Mouse (Mus musculus): ENCODE measurements around the gene Dnah2.

The Dnah2 gene

DNA sequence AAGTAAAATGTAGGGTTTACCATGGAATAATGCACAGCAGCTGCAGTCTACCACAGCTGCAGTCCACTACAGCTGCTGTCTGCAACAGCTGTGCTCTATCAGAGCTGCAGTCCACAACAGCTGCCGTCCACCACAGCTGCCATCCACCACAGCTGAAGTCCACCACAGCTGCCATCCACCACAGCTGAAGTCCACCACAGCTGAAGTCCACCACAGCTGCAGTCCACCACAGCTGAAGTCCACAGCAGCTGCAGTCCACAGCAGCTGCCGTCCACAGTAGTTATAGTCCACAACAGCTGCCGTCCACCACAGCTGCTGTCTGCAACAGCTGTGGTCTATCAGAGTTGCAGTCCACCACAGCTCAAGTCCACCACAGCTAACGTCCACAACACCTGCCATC is 89.0 kb downstream of the Dnah2 start:
- no peak for DNase-seq

DNA sequence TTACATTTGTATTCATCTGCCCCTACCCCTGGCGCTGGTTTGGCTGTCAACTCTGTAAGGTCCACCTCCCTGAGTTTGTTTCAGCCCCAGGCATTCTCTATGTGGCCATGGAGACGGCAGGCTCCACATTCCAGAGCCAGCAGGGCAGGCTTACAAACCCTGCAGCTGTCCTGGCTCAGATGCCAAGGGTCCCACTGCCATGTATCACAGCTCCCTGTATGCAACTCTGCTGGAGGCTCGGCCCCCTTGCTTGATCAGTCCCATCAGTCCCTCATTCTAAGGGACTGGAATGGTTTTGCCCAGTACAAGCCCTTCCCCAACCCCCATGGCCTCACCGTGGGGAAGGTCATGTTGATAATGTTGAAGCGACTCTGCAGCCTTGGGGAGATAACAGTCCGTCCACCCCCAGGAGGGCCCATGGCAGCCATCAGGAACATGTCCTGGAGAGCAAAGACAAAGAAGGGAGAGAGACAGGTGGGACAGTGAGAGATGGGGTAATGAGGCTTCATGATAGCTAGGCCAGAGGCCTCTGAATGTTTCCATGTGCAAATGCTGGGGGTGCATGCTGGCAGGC is 91.8 kb downstream of the Dnah2 start:
- no peak for DNase-seq

DNA sequence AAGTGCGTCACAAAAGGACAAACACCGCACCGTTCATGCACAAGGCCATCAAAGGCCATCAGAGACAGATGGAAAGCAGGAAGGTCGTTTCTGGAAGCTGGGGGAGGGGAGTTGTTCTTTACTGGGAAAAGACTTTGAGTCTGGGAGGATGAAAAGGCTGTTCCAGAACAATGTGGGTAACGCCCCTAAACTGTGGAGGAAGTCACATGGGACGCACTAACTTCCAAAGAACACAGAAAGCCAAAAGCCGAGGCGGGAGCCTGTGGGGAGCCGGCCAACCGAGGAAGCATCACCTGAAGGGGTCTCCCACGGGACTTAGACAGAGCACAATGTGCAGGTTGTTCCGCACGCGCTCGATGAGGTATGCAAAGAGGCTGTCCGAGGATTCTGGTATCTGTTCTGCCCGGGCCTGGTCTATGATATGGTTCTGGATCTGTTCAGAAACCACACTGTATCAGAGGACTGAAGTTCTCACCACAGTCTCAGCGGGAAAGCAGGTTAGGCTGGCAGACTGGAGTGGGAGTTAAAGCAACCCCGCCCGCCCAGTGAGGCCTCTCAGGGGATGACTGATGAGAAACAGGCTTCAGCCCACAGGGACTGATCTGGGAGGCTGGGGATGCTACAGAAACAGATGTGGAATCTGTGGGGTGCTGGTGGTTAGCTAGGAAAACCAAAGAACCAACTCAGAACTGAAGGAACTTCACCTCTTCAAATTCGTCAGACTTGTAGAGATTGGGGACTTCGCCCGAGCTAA is 96.6 kb downstream of the Dnah2 start:
- DNase-seq: no peak

DNA sequence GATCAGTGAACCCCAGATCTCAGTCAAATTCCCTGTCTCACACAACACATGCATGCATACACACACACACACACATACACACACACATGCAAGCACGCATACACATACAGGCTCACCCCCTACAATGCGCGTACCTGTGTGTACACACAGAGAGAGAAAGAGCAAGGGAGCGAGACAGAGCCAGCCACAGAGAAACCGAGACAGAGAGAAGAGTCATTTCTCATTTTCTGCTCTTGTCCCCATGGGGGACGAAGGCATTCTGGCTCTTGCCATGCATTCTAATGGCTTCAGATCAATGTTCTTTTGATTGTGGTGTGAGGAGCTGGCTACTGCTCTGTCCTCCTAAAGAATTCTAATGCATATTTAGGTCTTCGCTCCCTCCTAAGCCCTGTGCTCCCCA is 101.6 kb downstream of the Dnah2 start:
- DNase-seq: no peak

DNA sequence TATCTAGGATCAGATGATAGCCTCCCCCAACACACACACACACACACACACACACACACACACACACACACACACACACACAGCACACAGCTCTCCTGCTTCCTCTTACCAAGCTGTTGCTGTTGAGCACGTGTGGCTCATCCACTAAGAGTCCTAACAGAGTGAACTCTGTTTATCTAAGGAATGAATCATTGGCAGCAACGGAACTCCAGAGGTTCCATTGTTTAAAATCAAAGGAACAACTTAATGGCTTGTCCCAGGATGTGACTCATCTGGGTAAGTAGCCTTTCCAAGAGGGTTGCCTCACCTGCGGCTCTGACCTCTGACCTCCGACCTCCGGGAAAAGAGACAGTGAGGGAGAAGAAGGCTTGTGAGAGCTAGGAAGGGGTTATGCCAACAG is 105.6 kb downstream of the Dnah2 start:
- no peak for DNase-seq

DNA sequence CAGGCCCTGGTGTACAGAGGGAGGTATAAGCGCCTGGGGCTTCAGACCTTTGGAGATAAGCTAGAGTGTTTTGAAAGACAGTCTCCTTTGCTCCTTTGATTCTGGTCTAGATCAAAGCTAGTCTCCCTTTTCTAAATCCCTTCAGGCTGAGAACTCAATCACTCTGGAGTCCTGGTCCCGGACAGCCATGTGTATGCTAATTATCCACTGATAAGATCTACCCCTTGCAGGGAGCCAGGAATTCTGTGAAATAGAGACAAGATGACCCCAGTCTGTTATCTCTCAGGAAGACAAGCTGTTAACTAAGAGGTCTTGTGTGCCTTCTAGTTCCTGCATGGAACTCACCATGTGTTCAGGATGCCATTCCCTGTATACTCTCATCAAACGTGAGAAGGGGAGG is 111.6 kb downstream of the Dnah2 start:
- no peak for DNase-seq

DNA sequence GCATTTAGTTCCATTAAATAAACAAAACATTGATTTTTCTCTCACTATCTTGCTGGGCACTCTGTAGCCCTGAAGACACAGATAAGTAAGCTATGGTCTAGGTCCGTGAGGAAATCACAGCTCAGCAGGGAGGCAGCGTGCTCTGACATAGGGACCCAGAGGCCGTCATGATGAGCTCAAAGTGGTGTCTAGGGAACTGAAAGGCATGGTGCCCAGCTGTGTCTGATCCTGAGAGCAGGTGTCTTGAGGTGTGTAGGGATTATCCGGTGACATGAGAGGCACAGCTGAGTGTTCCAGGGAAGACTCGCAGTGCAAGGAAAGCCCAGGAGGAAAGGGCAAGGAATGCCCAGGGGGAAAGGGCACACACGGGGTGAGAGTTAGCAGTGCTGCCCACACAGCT is 115.7 kb downstream of the Dnah2 start:
- DNase-seq: no peak

DNA sequence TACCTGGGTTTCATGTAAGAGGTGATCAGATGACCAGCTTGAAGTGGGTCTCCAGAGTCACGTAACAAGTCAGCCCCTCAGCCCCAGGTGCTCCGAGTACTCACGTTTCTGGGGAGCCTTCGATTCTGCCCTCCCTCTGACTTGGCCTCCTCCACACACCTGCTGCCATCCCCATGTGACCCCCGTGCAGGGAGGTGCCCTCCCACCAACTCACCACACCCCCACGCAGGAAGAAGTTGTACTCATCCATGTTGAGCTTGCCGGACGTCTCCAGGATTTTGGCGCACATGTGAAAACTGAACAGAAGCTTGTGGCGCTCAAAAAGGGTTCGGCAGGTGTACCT is 116.3 kb downstream of the Dnah2 start:
- DNase-seq: no peak

DNA sequence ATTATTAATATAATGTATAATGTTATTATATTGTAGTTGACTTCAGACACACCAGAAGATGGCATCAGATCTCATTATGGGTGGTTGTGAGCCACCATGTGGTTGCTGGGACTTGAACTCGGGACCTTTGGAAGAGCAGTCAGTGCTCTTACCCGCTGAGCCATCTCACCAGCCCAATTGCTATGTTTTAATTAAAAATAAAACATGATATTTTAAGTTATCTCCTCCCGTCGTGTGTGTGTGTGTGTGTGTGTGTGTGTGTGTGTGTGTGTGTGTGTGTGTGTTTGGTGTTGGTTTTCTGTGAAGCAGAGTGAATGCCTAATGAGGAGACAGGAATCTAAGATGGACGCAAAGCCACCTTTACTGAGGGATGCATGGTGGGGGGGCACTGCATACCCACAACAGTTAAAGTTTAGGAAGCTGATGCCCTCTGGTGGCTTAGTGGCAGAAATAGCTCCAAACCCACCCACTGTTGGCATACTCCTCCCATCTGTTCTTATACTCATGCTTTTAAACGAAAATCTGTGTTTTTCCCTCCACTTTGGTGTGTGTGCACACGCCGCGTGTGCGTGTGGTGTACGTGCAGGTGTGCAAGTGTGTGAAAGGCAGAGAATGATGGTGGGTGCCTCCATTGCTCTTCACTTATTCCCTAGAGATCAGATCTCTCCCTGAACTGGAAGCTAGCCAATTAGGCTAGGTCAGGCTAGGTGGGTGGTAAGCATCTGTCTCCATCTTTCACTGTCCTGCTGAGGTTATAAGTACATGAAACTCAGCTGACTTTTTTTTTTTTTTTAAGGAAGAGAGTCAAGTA is 116.9 kb downstream of the Dnah2 start:
- peak; percentile 85 for DNase-seq

DNA sequence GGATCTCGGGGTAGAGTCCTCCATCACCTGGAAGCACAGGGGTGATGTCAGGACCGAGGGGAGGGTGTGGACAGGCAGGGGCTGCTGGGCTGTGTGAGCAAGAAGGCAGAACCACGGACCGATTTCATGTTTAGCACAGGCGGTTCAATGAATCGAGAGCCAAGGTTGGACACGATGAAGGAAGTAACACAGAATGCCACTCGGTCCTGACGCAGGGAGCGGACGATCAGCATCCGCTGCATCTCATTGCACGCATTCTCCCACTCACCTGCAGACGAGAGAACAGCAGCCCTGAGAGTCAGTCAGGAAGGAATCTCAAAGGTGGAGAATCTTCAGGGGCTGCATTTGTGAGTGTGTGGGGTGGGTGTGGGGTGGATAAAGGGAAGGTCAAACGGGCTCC is 118.3 kb downstream of the Dnah2 start:
- DNase-seq: no peak

DNA sequence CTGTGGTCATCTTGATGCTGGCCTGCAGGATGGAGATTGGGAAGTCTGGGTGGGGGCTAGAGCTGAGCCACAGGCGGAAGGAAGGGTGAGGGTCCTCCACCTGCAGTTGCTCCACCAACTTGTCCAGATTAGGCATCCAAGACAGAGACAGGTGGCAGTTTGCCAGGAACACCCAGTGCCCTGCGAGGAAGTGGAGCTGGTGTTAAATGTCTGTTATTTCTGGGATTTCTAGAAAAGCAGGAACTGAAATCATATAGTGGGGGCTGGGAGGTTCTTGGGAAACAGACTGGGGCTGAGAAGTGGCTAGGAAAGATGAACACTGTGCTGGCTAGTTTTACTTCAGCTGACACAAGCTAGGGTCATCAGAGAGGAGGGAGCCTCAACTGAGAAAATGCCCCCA is 119.6 kb downstream of the Dnah2 start:
- DNase-seq: no peak

DNA sequence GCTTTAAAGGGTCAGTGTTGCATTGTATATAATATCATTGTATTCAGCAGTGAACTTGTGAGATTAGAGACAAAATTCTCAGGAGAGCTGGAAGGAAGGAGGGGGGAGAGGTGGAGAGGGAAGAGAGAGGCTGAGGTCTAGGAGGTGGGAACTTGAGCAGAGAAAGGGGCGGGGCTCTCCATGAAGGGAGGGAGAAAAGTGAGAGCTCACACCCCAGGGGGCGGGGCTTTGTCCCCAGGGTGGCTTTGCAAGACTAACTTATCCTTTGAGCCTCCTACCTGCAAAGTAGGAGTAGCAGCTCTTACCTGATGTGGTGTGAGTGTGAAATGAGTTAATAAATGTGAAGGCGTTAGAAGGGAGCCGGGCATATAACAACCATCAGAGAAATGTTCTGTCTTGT is 120.2 kb downstream of the Dnah2 start:
- DNase-seq: peak; percentile 59

DNA sequence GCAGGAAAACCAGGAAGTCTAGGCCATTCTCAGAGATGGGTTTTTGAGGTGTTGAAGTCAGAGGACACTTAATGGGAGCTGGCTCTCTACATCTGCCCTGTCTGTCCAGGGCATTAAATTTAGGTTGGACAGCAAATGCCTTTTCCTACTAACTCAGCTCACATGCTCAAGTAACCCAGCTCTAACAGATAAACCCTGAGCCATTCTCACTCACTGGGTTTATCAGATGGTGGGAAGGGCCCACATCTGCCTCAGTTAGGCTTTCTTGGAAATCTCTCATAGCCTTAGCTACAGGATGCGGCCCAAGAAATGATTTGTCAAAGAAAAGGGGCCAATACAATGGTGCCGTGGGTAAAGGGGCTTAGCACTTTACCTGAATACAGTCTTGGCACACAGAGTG is 122.7 kb downstream of the Dnah2 start:
- no peak for DNase-seq

DNA sequence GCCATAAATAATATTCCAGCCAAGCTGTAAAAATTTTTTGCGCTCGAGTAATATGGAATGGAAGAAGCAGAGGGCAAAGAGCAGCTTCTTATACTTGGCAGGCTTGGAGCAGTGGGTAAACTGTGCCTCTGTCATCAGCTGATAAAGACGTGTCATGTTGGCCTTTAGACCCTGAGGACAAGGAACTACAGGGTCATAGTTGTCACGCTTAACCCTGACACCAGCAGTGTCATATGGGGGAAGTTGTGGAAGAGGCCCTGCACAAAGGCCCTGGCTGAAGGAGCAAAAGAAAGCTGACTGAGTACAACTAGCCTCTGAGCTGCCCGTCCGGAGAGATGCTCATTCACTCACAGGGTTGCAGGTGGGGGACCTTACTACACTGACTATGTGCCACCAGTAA is 125.0 kb downstream of the Dnah2 start:
- no peak for DNase-seq

DNA sequence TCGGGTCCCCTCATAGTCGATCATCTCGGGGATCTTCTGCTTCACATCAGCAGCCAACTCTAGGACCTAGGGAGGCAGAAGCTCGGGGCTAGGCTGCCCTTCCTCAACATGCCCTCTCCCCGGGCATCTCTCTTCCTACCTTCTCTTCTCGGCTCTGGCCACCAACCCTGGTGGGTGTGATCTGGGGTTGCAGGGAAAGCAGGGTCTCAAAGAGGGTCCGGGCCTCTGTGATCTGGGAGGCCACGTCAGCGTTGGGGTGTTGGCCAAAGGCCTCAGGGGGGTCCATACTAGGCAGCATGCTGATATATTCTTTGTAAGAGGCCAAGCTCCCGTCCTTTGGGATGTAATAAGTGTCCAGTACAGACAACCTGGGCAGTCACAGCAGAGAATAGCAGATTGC is 126.1 kb downstream of the Dnah2 start:
- no peak for DNase-seq

DNA sequence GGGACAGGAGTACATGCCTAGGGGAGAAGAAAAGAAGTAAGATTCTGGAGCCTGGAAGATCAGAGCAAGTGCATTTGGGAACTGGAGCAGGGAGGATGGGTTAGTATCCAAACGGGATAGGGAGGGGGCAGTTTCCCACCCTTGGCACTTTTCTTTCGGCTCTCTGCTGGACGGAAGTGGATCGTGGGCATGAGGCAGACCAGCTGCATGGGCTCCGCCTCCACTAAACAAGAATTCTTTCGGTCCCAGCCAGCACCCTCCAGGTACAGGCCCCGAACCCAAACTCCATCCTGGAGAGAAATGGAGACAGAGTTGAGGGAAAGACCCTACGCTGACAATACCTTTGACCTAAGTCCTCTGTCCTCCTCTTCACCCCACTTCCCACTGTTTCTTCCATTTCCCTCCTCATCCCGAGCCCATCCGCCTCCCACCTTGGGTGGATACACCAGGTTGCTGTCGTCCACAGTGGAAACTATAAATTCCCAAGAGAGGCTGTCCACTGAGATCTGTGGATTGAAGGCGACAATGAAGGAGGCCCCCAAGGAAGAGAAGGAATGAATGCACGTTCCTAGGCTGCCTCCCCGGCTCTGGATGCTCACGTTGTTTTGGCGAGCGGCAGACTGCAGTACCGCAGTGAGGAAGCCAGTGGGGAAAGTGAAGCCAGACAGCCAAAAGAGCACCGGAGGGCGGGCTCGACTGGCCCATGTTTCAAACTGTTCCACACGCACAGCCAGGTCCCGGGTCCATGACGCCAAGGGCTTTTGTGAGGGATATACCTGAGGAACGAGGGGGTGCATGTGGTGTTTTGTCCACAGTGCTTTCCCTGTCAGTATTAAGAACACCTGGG is 127.6 kb downstream of the Dnah2 start:
- no peak for DNase-seq

DNA sequence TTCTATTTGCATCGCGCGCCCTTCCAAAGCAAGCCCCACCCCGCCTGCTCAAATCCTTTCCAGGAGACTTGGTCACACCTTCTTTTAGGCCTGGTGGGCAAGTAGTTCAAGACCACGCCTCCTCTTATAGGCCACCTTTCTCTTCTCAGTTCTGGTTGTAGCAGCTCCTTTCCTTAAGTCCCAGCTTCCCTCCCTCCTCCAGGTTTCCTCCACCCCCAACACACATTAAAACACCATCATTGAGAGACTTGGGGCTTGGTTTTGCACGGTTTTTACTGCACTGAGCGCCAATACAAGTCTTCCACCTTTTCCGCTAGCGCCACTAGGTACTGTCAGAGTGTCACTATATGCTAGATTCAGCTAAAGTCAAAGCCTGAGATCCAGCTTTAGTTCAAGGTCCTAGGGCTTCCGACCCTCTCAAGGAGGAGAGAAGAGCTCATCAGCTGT is 128.3 kb downstream of the Dnah2 start:
- DNase-seq: no peak

DNA sequence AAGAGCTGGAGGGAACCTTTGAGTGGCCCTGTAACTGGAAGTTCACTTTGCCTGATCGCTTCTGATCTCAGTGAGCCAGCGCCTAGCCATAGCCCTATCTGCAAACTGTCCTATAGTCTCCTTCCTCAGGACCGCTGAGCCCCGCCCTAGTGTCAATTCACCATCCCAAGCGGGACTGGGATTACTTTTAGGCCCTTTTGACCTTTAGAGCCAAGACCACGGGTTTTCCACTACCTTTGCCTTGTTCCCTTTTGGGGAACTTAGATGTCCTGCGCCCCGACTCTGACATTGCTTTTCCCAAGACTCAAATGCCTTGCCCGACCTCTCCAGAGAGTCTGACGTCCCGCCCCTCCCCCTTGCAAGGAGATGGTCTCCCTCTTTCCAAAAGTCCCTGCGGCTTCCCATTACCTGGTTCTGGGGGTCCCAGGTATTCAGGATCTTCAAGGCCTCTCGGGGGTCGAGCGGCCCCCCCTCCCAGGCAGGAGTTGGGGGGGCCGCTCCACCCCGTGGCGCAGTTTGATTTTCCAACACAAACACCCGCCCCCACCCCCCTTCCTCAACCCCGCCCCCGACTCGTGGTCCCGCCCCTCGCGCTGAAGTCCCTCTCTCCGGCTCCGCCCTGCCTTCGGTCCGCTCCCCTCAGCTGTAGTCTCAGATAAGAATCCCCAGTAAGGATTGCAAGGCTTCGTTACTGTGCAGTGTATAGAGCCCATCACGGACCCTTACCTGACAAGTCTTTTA is 128.9 kb downstream of the Dnah2 start:
- DNase-seq: peak; percentile 73

DNA sequence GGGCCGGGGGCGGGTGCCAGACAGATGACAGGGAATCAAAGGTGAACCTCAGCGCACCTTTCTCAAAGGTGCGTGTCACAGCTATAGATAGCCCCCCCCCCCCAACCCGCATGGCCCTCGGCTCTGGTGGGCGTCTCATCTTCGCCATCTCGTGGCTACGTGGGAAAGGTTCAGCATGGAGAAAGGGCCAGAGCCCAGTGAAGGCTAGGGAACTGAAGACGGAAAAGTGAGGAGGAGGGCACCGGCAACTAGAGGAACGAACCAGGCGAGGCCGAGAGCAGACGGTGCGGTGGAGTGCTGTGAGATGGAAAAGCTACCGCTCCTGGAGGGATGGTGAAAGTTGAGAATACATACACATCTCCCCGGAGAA is 129.5 kb downstream of the Dnah2 start:
- peak; percentile 71 for DNase-seq

DNA sequence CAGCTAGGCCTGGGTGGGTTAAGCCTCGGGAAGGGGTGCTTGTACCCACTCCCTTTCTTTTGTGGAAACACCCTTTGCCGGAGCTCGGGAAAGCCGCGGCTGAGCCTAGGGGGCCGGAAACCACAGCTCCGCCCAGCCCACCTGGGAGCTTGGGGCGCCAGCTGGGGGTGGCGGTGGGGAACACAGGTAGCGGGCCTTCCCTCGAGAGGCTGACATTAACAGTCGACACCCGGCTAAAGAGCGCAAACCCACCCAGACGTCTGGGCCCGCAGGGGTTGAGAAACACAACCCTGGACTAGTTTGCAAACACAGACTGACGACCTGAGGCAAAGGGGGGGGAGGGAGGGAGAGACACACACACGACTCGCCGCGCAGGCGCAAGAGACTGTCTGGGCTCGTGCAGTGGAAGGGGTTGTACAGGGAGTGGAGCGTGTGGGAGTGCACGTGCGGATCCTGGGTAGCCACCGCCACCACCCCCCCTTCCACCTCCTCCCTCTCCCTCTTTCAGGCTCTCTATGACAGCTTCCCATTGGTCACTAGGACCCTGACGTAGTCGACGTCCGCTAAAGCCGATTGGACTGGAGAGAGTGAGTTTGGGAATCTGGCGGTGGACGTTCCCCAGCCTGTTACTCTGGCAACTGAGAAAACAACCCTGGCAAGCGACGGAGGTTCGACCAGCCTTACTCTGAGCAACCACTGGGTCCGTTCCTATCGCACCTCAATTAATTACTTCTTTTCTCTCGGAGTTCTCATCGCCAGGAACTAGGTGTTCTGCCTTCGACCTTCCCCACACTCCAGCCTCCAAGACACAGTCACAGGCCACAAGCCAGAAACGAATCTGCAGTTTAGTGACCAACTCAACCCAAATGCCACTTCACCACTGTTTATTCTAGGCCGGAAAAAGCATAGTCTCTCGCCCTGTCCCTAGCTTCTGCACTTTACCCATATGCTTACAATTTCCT is 130.1 kb downstream of the Dnah2 start:
- DNase-seq: peak; percentile 94
